Mouse (Mus musculus) MEL (cell line): ENCODE data around the gene Amdhd2. TPM values are rescaled to one million over a fixed set of nuclear protein-coding genes. Genes with fewer than 3 reads are reported as not detected.

Source experiments
- DNase-seq: peaks from one replicate; pipeline ENCODE4 v3.0.0; 2011; ENCODE audit warnings: low read depth, low spot score
- H3K27ac ChIP-seq: 2 replicates; pipeline ENCODE4 v1.5.1; 2012; ENCODE audit warnings: low read depth, mild to moderate bottlenecking, control low read depth, low read length, moderate library complexity; ENCODE audit not compliant: control insufficient read depth
- H3K27me3 ChIP-seq, 2 experiments: fragments of 150-350 bp in 1 of 2; sonication (generic) in 1 of 2; 2 replicates each; pipeline ENCODE4 v1.6.1; 2012; ENCODE audit warnings: low read length in 2 of 2, mild to moderate bottlenecking in 2 of 2, improper control_type of control experiment in 1 of 2, moderate library complexity in 1 of 2; ENCODE audit not compliant: insufficient read depth in 2 of 2, control insufficient read depth in 1 of 2
- H3K36me3 ChIP-seq, 2 experiments: 2 replicates each; pipeline ENCODE4 v1.6.1; 2012 to 2014; ENCODE audit warnings: low read length in 2 of 2, improper control_type of control experiment in 1 of 2, inconsistent platforms in 1 of 2, mild to moderate bottlenecking in 1 of 2; ENCODE audit not compliant: insufficient read depth in 2 of 2, control insufficient read depth in 1 of 2
- H3K4me1 ChIP-seq, 2 experiments: fragments of 150-350 bp in 1 of 2; sonication (generic) in 1 of 2; 2 replicates each; pipeline ENCODE4 v1.6.1; 2012; ENCODE audit warnings: low read length in 2 of 2, improper control_type of control experiment in 1 of 2, mild to moderate bottlenecking in 1 of 2; ENCODE audit not compliant: insufficient read depth in 2 of 2, control insufficient read depth in 1 of 2
- H3K4me3 ChIP-seq, 2 experiments: fragments of 150-350 bp in 1 of 2; sonication (generic) in 1 of 2; 2 replicates each; pipeline ENCODE4 v1.5.1; 2012; ENCODE audit warnings: low read depth in 2 of 2, low read length in 2 of 2, mild to moderate bottlenecking in 2 of 2, moderate library complexity in 2 of 2, control low read depth in 1 of 2, improper control_type of control experiment in 1 of 2; ENCODE audit not compliant: control insufficient read depth in 1 of 2, insufficient read depth in 1 of 2
- H3K79me2 ChIP-seq: 2 replicates; pipeline ENCODE4 v1.6.1; 2012; ENCODE audit warnings: mild to moderate bottlenecking, low read length, moderate library complexity; ENCODE audit not compliant: control insufficient read depth, poor library complexity, insufficient read depth
- H3K9ac ChIP-seq: 2 replicates; pipeline ENCODE4 v1.6.1; 2012; ENCODE audit warnings: low read depth, mild to moderate bottlenecking, control low read depth, low read length, moderate library complexity; ENCODE audit not compliant: control insufficient read depth, poor library complexity, severe bottlenecking
- H3K9me3 ChIP-seq: fragments of 150-350 bp; sonication (generic); replicated peaks from 2 replicates; pipeline ENCODE4 v1.6.1; 2012; ENCODE audit warnings: mild to moderate bottlenecking, low read length, improper control_type of control experiment, moderate library complexity; ENCODE audit not compliant: insufficient read depth
- BHLHE40 ChIP-seq: IDR thresholded peaks from 2 replicates; pipeline ENCODE4 v1.6.1; 2012; ENCODE audit warnings: low read depth, mild to moderate bottlenecking, inconsistent platforms, low read length, improper control_type of control experiment, borderline replicate concordance
- CHD1 ChIP-seq: IDR thresholded peaks from 2 replicates; pipeline ENCODE4 v1.6.1; 2012; ENCODE audit warnings: low read depth, mild to moderate bottlenecking, inconsistent platforms, low read length, improper control_type of control experiment
- CTCF ChIP-seq, 3 experiments: IDR thresholded peaks in 2 of 3; conservative IDR thresholded peaks in 1 of 3; 2 replicates each; pipeline ENCODE4 v1.5.1; 2011 to 2012; ENCODE audit warnings: low read length in 3 of 3, low read depth in 2 of 3, mild to moderate bottlenecking in 2 of 3, improper control_type of control experiment in 1 of 3, inconsistent platforms in 1 of 3, mixed read lengths in 1 of 3, moderate library complexity in 1 of 3; ENCODE audit not compliant: control insufficient read depth in 1 of 3, insufficient read depth in 1 of 3, poor library complexity in 1 of 3, severe bottlenecking in 1 of 3
- E2F4 ChIP-seq: IDR thresholded peaks from 2 replicates; pipeline ENCODE4 v1.6.1; 2011; ENCODE audit warnings: low read depth, low read length, improper control_type of control experiment, borderline replicate concordance
- EP300 ChIP-seq, 2 experiments: IDR thresholded peaks; 2 replicates each; pipeline ENCODE4 v1.6.1; 2011; ENCODE audit warnings: improper control_type of control experiment in 2 of 2, low read length in 2 of 2, low read depth in 1 of 2, mild to moderate bottlenecking in 1 of 2
- ETS1 ChIP-seq: IDR thresholded peaks from 2 replicates; pipeline ENCODE4 v1.6.1; 2012; ENCODE audit warnings: low read depth, mild to moderate bottlenecking, inconsistent platforms, low read length, improper control_type of control experiment, moderate library complexity
- GABPA ChIP-seq: IDR thresholded peaks from 2 replicates; pipeline ENCODE4 v1.6.1; 2012; ENCODE audit warnings: low read depth, mild to moderate bottlenecking, inconsistent platforms, low read length, improper control_type of control experiment, moderate library complexity
- GATA1 ChIP-seq: IDR thresholded peaks from 2 replicates; pipeline ENCODE4 v1.6.1; 2011; ENCODE audit warnings: low read depth, low read length, improper control_type of control experiment
- HCFC1 ChIP-seq: IDR thresholded peaks from 2 replicates; pipeline ENCODE4 v1.6.1; 2012; ENCODE audit warnings: low read depth, mild to moderate bottlenecking, inconsistent platforms, low read length, improper control_type of control experiment, moderate library complexity
- MAFK ChIP-seq: IDR thresholded peaks from 2 replicates; pipeline ENCODE4 v1.6.1; 2011; ENCODE audit warnings: low read depth, mild to moderate bottlenecking, low read length, improper control_type of control experiment, borderline replicate concordance
- MAZ ChIP-seq: IDR thresholded peaks from 2 replicates; pipeline ENCODE4 v1.6.1; 2012; ENCODE audit warnings: low read depth, mild to moderate bottlenecking, inconsistent platforms, low read length, improper control_type of control experiment
- POLR2AphosphoS5 ChIP-seq: IDR thresholded peaks from 2 replicates; pipeline ENCODE4 v1.6.1; 2012; ENCODE audit warnings: low read depth, borderline replicate concordance, mild to moderate bottlenecking, inconsistent platforms, low read length, moderate library complexity, mixed read lengths
- RAD21 ChIP-seq: IDR thresholded peaks from 2 replicates; pipeline ENCODE4 v1.6.1; 2011; ENCODE audit warnings: mild to moderate bottlenecking, low read depth, low read length, improper control_type of control experiment
- RCOR1 ChIP-seq: IDR thresholded peaks from 2 replicates; pipeline ENCODE4 v1.6.1; 2012; ENCODE audit warnings: low read depth, mild to moderate bottlenecking, inconsistent platforms, low read length, improper control_type of control experiment
- SIN3A ChIP-seq: IDR thresholded peaks from 2 replicates; pipeline ENCODE4 v1.6.1; 2012; ENCODE audit warnings: low read length, improper control_type of control experiment, inconsistent platforms
- TBP ChIP-seq: IDR thresholded peaks from 2 replicates; pipeline ENCODE4 v1.8.0; 2011; ENCODE audit warnings: low read depth, low read length, improper control_type of control experiment
- TCF12 ChIP-seq: IDR thresholded peaks from 2 replicates; pipeline ENCODE4 v1.6.1; 2014; ENCODE audit warnings: low read depth, mild to moderate bottlenecking, inconsistent platforms, low read length, improper control_type of control experiment, moderate library complexity
- UBTF ChIP-seq: IDR thresholded peaks from 2 replicates; pipeline ENCODE4 v1.6.1; 2012; ENCODE audit warnings: low read depth, mild to moderate bottlenecking, inconsistent platforms, low read length, improper control_type of control experiment, moderate library complexity, borderline replicate concordance; ENCODE audit not compliant: insufficient read depth
- USF1 ChIP-seq: IDR thresholded peaks from 2 replicates; pipeline ENCODE4 v1.6.1; 2014; ENCODE audit warnings: low read depth, mild to moderate bottlenecking, inconsistent platforms, low read length, improper control_type of control experiment, moderate library complexity
- USF2 ChIP-seq, 2 experiments: IDR thresholded peaks; 2 replicates each; pipeline ENCODE4 v1.6.1; 2011 to 2012; ENCODE audit warnings: improper control_type of control experiment in 2 of 2, low read length in 2 of 2, borderline replicate concordance in 1 of 2, inconsistent platforms in 1 of 2, low read depth in 1 of 2, mild to moderate bottlenecking in 1 of 2; ENCODE audit not compliant: insufficient read depth in 1 of 2
- ZC3H11A ChIP-seq: IDR thresholded peaks from 2 replicates; pipeline ENCODE4 v1.6.1; 2012; ENCODE audit warnings: low read depth, mild to moderate bottlenecking, inconsistent platforms, low read length, improper control_type of control experiment
- ZKSCAN1 ChIP-seq: IDR thresholded peaks from 2 replicates; pipeline ENCODE4 v1.6.1; 2012; ENCODE audit warnings: low read depth, mild to moderate bottlenecking, inconsistent platforms, low read length, improper control_type of control experiment, moderate library complexity
- ZMIZ1 ChIP-seq: IDR thresholded peaks from 2 replicates; pipeline ENCODE4 v1.6.1; 2012; ENCODE audit warnings: low read depth, mild to moderate bottlenecking, inconsistent platforms, low read length, improper control_type of control experiment, moderate library complexity
- polyA plus RNA-seq, 2 experiments: library from polyadenylated mRNA; stranded (reverse) in 1 of 2; unstranded in 1 of 2; fragments of >175 nt in 1 of 2; fragments of >200 nt in 1 of 2; gene quantifications; 2 replicates each; pipeline versions ENCODE4 v1.2.1 to v1.2.4; 2012; ENCODE audit warnings: low replicate concordance in 2 of 2, low read depth in 1 of 2; ENCODE audit not compliant: insufficient read length in 2 of 2, insufficient read depth in 1 of 2, missing spikeins in 1 of 2
- total RNA-seq: library from RNA; depleted of rRNA; stranded (reverse); fragments of 300-350 nt; gene quantifications from 2 replicates; pipeline ENCODE4 v1.2.3, GENCODE M21; 2012

Amdhd2 gene
- total and polyA plus RNA-seq, 3 experiments: 11.4 to 36.1 TPM; not detected in 1

GRCm38 (mm10) chr17:24156394-24156793 lies 7.2 kb downstream of the Amdhd2 start:
- Histone ChIP-seq H3K9me3 (no peaks in the 10 kb centered on the region), H3K27me3 (no peaks in the 10 kb centered on the region), H3K9ac (no peak overlapping the region), H3K79me2 (no peaks in the 10 kb centered on the region), H3K36me3 (peaks cover 0 to 7% of the 10 kb centered on the region in 2 experiments; a peak in 2 of 4 replicates), H3K27ac (no peak overlapping the region), H3K4me1 (peaks cover 0 to 7% of the 10 kb centered on the region in 2 experiments; a peak in 1 of 4 replicates), H3K4me3 (no peak overlapping the region)
- no peak for DNase-seq
- TF ChIP-seq CTCF (IDR thresholded peaks at IDR 0.05 in 2 of 3, conservative IDR thresholded peaks at IDR 0.05 in 1 of 3; ENCODE audit: control insufficient read depth in 1 of 3, insufficient read depth in 1 of 3, low read depth in 2 of 3, low read length in 3 of 3, poor library complexity in 1 of 3, severe bottlenecking in 1 of 3) (no peak), USF2 (IDR thresholded peaks at IDR 0.05; ENCODE audit: borderline replicate concordance in 1 of 2, insufficient read depth in 1 of 2, low read depth in 1 of 2, low read length in 2 of 2) (no peak), TCF12 (no peak), BHLHE40 (no peak), MAFK (no peak), EP300 (IDR thresholded peaks at IDR 0.05; ENCODE audit: low read depth in 1 of 2, low read length in 2 of 2) (no peak), RAD21 (no peak), SIN3A (no peak), GATA1 (no peak), ZC3H11A (no peak), GABPA (no peak), UBTF (no peak), POLR2AphosphoS5 (no peak)

DNA sequence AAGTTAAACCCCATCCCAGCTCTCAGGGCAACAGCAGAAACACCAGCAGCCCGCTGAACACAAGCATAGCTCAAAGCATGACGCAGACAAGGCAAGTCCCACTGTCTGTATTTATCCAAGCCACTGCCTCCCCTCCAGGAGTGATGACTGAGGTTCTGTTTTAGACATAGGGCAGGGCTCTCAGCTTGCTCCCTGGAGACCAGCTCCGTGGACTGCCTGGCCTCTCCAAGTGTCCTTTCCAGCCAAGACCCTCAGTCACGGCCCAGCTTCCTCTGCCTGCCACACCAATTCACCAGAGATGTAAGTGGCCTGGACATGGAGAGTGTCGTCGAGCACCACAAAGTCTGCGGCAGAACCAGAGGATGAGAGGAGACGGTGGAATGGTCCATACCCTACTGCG lies 7.8 kb downstream of the Amdhd2 start:
- no peaks in the 10 kb centered on the region for H3K9me3 ChIP-seq
- no peaks in the 10 kb centered on the region for H3K27me3 ChIP-seq
- H3K79me2 ChIP-seq: no peaks in the 10 kb centered on the region
- no peak overlapping the region for H3K27ac ChIP-seq
- peaks cover 0 to 7% of the 10 kb centered on the region in 2 experiments; a peak in 2 of 4 replicates for H3K36me3 ChIP-seq
- no peak for DNase-seq
- peaks cover 0 to 7% of the 10 kb centered on the region in 2 experiments; a peak in 1 of 4 replicates for H3K4me1 ChIP-seq
- no peak overlapping the region for H3K9ac ChIP-seq
- no peak overlapping the region for H3K4me3 ChIP-seq
- no peak for TF ChIP-seq SIN3A
- no peak for TF ChIP-seq CHD1
- no peak for TF ChIP-seq ZC3H11A
- no peak for TF ChIP-seq EP300 (IDR thresholded peaks at IDR 0.05; ENCODE audit: low read depth in 1 of 2, low read length in 2 of 2)
- TF ChIP-seq RCOR1: no peak
- no peak for TF ChIP-seq USF1
- TF ChIP-seq E2F4: no peak
- TF ChIP-seq MAZ: no peak
- no peak for TF ChIP-seq BHLHE40
- no peak for TF ChIP-seq ZMIZ1
- no peak for TF ChIP-seq ZKSCAN1
- TF ChIP-seq HCFC1: no peak
- TF ChIP-seq USF2 (IDR thresholded peaks at IDR 0.05; ENCODE audit: borderline replicate concordance in 1 of 2, insufficient read depth in 1 of 2, low read depth in 1 of 2, low read length in 2 of 2): no peak
- no peak for TF ChIP-seq RAD21
- no peak for TF ChIP-seq ETS1
- no peak for TF ChIP-seq GABPA
- TF ChIP-seq TBP: no peak
